Mouse (Mus musculus): ENCODE data around the gene Dctn1. TPM values are rescaled to one million over a fixed set of nuclear protein-coding genes. Genes with fewer than 3 reads are reported as not detected.

Dctn1 gene
- total and polyA plus RNA-seq, 2 experiments from 2014 or later = 45.9 to 50.8 TPM

DNA sequence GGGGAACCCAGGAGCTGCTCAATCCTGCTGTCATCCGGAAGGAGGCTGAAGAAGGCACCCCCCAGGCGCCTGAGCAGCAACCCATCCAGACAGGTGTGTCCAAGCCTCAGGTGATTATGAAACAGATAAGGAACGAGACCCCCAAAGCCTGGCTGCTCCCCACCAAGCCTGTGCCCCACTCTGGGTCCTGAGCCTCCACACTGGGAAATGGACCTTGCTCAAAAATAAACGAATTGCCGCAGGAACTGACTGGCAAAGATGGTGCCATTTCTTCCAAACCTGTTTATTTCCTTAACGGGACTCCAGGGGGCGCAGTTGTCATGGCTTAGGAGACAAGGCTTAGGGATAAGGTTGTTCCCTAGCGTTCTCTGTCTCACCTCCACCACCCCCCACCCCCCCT, 3.0 kb upstream of the Dctn1 start:
- peak overlapping the region; percentile 22; the same call in 1 of the 2 replicates for H3K9ac ChIP-seq (replicated peaks; ENCODE audit: low read depth, low read length)
- TF ChIP-seq EP300 (IDR thresholded peaks at IDR 0.05; ENCODE audit: low read depth) = no peak
- peak; percentile 76 for TF ChIP-seq CTCF (IDR thresholded peaks at IDR 0.05; ENCODE audit: low read depth)
- WGBS = 1% methylated on average over 8 of the region's 8 CpGs
- H3K36me3 ChIP-seq (replicated peaks; ENCODE audit: control insufficient read depth, insufficient read depth, low read length) = no peaks in the 10 kb centered on the region
- peak; percentile 56 for DNase-seq (ENCODE audit: low spot score)
- H3K27me3 ChIP-seq (ENCODE audit: control insufficient read depth, insufficient read depth, low read length) = peaks cover 27% of the 10 kb centered on the region
- peaks cover 21% of the 10 kb centered on the region for H3K4me1 ChIP-seq (ENCODE audit: control insufficient read depth, insufficient read depth)
- peak overlapping the region; percentile 43 for H3K4me3 ChIP-seq (ENCODE audit: low read depth, low read length)
- peak overlapping the region; percentile 69 for H3K4me2 ChIP-seq (ENCODE audit: low read depth, low read length)
- no peak for ATAC-seq (ENCODE audit: insufficient read depth, low read depth)
- no peak overlapping the region for H3K27ac ChIP-seq (ENCODE audit: low read depth)
- no peaks in the 10 kb centered on the region for H3K9me3 ChIP-seq (replicated peaks; ENCODE audit: control insufficient read depth, low read length)

DNA sequence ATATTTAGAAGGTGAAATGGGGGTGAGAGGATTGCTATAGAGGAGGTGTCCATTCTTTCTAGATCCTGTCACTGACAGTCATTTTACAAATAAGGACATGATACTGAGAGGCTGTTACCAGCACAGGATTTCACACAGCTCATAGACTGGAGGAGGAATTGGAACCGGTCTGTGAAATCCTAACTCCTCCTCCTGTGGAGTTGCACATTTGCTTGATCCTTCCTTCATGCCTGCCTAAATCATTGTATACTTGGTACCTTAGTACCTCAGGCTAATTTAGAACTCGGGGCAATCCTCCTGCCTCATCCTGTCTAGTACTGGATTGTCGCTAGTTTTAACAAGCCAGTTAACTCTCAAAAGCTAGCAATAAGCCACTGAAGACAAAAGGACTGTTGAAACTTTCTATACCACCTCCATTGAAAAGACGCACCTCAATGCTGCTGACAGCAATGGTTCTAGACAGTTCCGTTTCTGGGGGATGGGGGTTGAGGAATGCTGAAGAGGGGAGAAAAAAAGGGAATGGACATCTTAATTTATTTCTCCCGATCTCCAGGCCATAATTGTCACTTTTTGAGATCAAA, 604 bp upstream of the Dctn1 start:
- peak overlapping the region; percentile 76 for H3K27ac ChIP-seq (ENCODE audit: low read depth)
- TF ChIP-seq CTCF (IDR thresholded peaks at IDR 0.05; ENCODE audit: low read depth) = no peak
- no peak for TF ChIP-seq EP300 (IDR thresholded peaks at IDR 0.05; ENCODE audit: low read depth)
- WGBS = 6% methylated on average over 6 of the region's 6 CpGs

DNA sequence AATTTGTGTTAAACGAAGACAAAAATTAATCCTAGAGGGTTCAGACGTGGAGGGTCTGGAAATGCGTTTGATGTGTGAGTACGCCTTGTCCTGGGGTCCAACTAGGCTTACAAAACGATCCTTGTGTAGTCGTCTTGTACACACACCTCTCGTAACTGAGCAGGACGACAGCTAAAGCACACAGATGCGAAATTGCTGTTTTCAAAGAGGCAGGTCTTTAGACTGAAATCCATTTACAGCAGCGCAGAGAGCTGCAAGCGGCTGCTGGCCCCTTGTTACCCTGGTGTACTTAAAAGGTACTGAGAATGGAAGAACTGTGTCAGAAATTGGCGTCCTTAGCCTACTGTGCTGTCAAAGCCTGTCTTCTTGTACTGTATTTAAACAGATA, 517 bp downstream of the Dctn1 start:
- peak; percentile 8; the same call in 1 of the 2 replicates for ATAC-seq (ENCODE audit: insufficient read depth, low read depth)
- H3K9me3 ChIP-seq (replicated peaks; ENCODE audit: control insufficient read depth, low read length) = no peaks in the 10 kb centered on the region
- H3K4me3 ChIP-seq (ENCODE audit: low read depth, low read length) = peak overlapping the region; percentile 93
- DNase-seq (ENCODE audit: low spot score) = peak; percentile 55
- H3K27me3 ChIP-seq (ENCODE audit: control insufficient read depth, insufficient read depth, low read length) = peaks cover 15% of the 10 kb centered on the region
- under 1% methylated on average over 12 of the region's 12 CpGs for WGBS
- H3K9ac ChIP-seq (replicated peaks; ENCODE audit: low read depth, low read length) = peak overlapping the region; percentile 91
- TF ChIP-seq EP300 (IDR thresholded peaks at IDR 0.05; ENCODE audit: low read depth) = no peak
- no peak for TF ChIP-seq CTCF (IDR thresholded peaks at IDR 0.05; ENCODE audit: low read depth)
- peaks cover 21% of the 10 kb centered on the region for H3K4me1 ChIP-seq (ENCODE audit: control insufficient read depth, insufficient read depth)
- peak overlapping the region; percentile 73 for H3K27ac ChIP-seq (ENCODE audit: low read depth)
- no peaks in the 10 kb centered on the region for H3K36me3 ChIP-seq (replicated peaks; ENCODE audit: control insufficient read depth, insufficient read depth, low read length)
- H3K4me2 ChIP-seq (ENCODE audit: low read depth, low read length) = peak overlapping the region; percentile 76

More for the DNA sequence above, 604 bp upstream of the Dctn1 start:
- peak overlapping the region; percentile 91 for H3K9ac ChIP-seq (replicated peaks; ENCODE audit: low read depth, low read length)
- DNase-seq (ENCODE audit: low spot score) (no peak), ATAC-seq (ENCODE audit: insufficient read depth, low read depth) (no peak)
- H3K4me1 ChIP-seq (ENCODE audit: control insufficient read depth, insufficient read depth) = peaks cover 21% of the 10 kb centered on the region
- no peaks in the 10 kb centered on the region for H3K36me3 ChIP-seq (replicated peaks; ENCODE audit: control insufficient read depth, insufficient read depth, low read length)
- no peaks in the 10 kb centered on the region for H3K9me3 ChIP-seq (replicated peaks; ENCODE audit: control insufficient read depth, low read length)
- H3K4me3 ChIP-seq (ENCODE audit: low read depth, low read length) = peak overlapping the region; percentile 93
- peak overlapping the region; percentile 76 for H3K4me2 ChIP-seq (ENCODE audit: low read depth, low read length)
- peaks cover 26% of the 10 kb centered on the region for H3K27me3 ChIP-seq (ENCODE audit: control insufficient read depth, insufficient read depth, low read length)

DNA sequence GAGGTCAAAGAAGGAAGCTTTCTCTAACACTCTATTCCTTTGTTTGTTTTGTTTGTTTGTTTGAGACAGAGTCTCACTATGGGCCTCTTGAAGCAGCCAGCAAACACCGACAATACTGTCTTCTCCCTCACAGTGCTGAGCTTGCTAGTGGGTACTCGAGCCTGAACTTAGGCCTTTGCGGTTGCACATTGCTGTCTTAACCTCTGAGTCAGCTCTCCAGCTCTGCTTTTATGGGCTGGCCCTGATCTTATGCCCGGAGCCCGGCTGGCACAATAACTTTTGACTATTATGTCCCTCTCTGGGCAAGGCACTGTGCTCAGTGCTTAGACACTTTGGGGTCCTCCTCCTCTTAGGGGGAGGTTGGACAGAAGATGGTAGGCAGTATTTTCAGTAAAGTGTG, 4.2 kb downstream of the Dctn1 start:
- Histone ChIP-seq H3K9me3 (replicated peaks; ENCODE audit: control insufficient read depth, low read length) (no peaks in the 10 kb centered on the region), H3K4me2 (ENCODE audit: low read depth, low read length) (no peak overlapping the region), H3K27ac (ENCODE audit: low read depth) (no peak overlapping the region), H3K4me1 (ENCODE audit: control insufficient read depth, insufficient read depth) (0 out of 2 replicates have a peak, but pooled peaks cover 9% of the 10 kb centered on the region), H3K36me3 (replicated peaks; ENCODE audit: control insufficient read depth, insufficient read depth, low read length) (no peaks in the 10 kb centered on the region), H3K4me3 (ENCODE audit: low read depth, low read length) (no peak overlapping the region), H3K27me3 (ENCODE audit: control insufficient read depth, insufficient read depth, low read length) (no peaks in the 10 kb centered on the region), H3K9ac (replicated peaks; ENCODE audit: low read depth, low read length) (0 out of 2 replicates have a peak overlapping the region, but pooled peaks have one; percentile 26)
- no peak for ATAC-seq (ENCODE audit: insufficient read depth, low read depth)
- 76% methylated on average over 5 of the region's 5 CpGs for WGBS
- TF ChIP-seq CTCF (IDR thresholded peaks at IDR 0.05; ENCODE audit: low read depth) = no peak
- no peak for TF ChIP-seq EP300 (IDR thresholded peaks at IDR 0.05; ENCODE audit: low read depth)
- DNase-seq (ENCODE audit: low spot score) = no peak

DNA sequence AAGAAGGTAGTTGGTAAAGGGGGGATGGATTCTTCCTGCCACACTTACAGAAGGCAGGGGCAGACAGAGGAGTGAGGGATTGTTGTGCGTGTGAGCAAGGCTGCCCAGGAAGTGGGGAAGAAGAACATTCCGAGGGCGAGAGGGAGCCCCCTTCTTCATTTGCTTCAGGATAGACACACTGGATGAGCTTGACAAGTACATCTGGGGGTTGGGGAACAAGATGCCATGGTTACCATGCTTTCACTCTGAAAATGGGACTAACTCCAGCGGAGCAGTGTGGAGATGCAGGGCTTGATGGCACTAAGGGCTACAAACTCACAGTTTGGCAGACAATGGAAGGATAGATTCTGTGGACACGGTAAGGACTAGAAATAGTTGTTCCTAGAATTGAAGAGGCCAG, 5.3 kb downstream of the Dctn1 start:
- H3K27ac ChIP-seq (ENCODE audit: low read depth) = no peak overlapping the region
- 0 out of 2 replicates have a peak, but pooled peaks cover 9% of the 10 kb centered on the region for H3K4me1 ChIP-seq (ENCODE audit: control insufficient read depth, insufficient read depth)
- WGBS = 70% methylated on average over 5 of the region's 5 CpGs
- H3K36me3 ChIP-seq (replicated peaks; ENCODE audit: control insufficient read depth, insufficient read depth, low read length) = no peaks in the 10 kb centered on the region; the same call in 1 of the 2 replicates
- DNase-seq (ENCODE audit: low spot score) (no peak), ATAC-seq (ENCODE audit: insufficient read depth, low read depth) (no peak)
- H3K9me3 ChIP-seq (replicated peaks; ENCODE audit: control insufficient read depth, low read length) = no peaks in the 10 kb centered on the region
- H3K4me2 ChIP-seq (ENCODE audit: low read depth, low read length) = no peak overlapping the region
- H3K4me3 ChIP-seq (ENCODE audit: low read depth, low read length) = no peak overlapping the region
- H3K27me3 ChIP-seq (ENCODE audit: control insufficient read depth, insufficient read depth, low read length) = no peaks in the 10 kb centered on the region
- H3K9ac ChIP-seq (replicated peaks; ENCODE audit: low read depth, low read length) = no peak overlapping the region
- TF ChIP-seq CTCF (IDR thresholded peaks at IDR 0.05; ENCODE audit: low read depth) (no peak), EP300 (IDR thresholded peaks at IDR 0.05; ENCODE audit: low read depth) (no peak)

Measured in heart, postnatal 0 days (tissue).